Mouse (Mus musculus) hindbrain, embryonic 15.5 days (tissue): ENCODE results near the gene Frs2. TPM values are rescaled to one million over a fixed set of nuclear protein-coding genes. Genes with fewer than 3 reads are reported as not detected.
A peak's percentile ranks its signal among the peaks of the same experiment; 100 is the strongest.
"Not testable (repeated sequence)": the region's sequence is repeated elsewhere in the genome, so short reads cannot be mapped to it uniquely, and the experiment has no call there.

ENCODE experiments used
- ATAC-seq: fragments of 200-750 bp; cut with Nextera tagmentation; 2 replicates; pipeline ENCODE4 v1.8.0; 2017; ENCODE audit warnings: low read depth, moderate number of reproducible peaks, moderate TSS enrichment; ENCODE audit not compliant: low FRiP score
- H3K27ac ChIP-seq: fragments of 300-500 bp; sonication (generic); replicated peaks from 2 replicates; pipeline ENCODE4 v1.5.1; 2015; ENCODE audit warnings: mild to moderate bottlenecking, inconsistent platforms
- H3K27me3 ChIP-seq: fragments of 300-500 bp; sonication (generic); 2 replicates; pipeline ENCODE4 v1.6.1; 2015; ENCODE audit warnings: control low read depth, inconsistent platforms
- H3K36me3 ChIP-seq: fragments of 300-500 bp; sonication (generic); 2 replicates; pipeline ENCODE4 v1.6.1; 2015; ENCODE audit warnings: control low read depth, inconsistent platforms
- H3K4me1 ChIP-seq: fragments of 300-500 bp; sonication (generic); replicated peaks from 2 replicates; pipeline ENCODE4 v1.6.1; 2015; ENCODE audit warnings: control low read depth, inconsistent platforms
- H3K4me2 ChIP-seq: fragments of 300-500 bp; sonication (generic); 2 replicates; pipeline ENCODE4 v1.6.1; 2015; ENCODE audit warnings: moderate library complexity, mild to moderate bottlenecking, inconsistent platforms
- H3K4me3 ChIP-seq: fragments of 300-500 bp; sonication (generic); 2 replicates; pipeline ENCODE4 v1.5.1; 2015; ENCODE audit warnings: mild to moderate bottlenecking, inconsistent platforms
- H3K9ac ChIP-seq: fragments of 300-500 bp; sonication (generic); 2 replicates; pipeline ENCODE4 v1.6.1; 2015; ENCODE audit warnings: inconsistent platforms
- H3K9me3 ChIP-seq: fragments of 300-500 bp; sonication (generic); 2 replicates; pipeline ENCODE4 v1.6.1; 2016; ENCODE audit warnings: control low read depth, inconsistent platforms
- WGBS: fragments of 180-500 bp; shearing (Covaris S2); methylation state at CpG from one replicate; pipeline ENCODE4 v1.1.7; 2015; 5-methylcytosine and 5-hydroxymethylcytosine counted together
- polyA plus RNA-seq: library from polyadenylated mRNA; unstranded; fragments of >200 nt; fragmentation: Nextera tagmentation; extraction: Ambion mirVana; gene quantifications from 2 replicates; pipeline ENCODE4 v1.2.1, GENCODE M21; 2015

Frs2 gene
- polyA plus RNA-seq, 1 experiment from 2014 or later, result 23.4 TPM

DNA sequence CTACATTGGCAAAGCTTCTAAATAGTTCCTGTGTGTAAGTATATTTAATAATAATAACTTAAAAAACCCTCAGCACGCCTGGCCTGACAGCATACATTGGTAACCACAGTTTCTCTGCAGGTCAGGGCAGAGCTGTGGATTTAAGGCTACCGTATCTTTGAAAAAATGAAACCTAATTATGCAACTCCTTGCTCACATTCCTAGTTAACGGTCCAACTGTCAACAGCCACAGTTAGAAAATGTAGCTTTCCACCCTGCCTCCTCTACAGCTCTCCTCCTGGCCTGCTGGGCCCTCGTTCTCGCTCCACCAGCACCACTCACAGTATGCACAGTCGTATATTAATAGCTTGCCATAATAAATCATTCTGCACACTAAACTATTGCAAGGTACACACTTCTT is 3.7 kb downstream of the Frs2 start:
- Histone ChIP-seq H3K9me3 (no peaks in the 10 kb centered on the region), H3K27me3 (no peaks in the 10 kb centered on the region), H3K9ac (no peak overlapping the region), H3K4me1 (peaks cover 40% of the 10 kb centered on the region), H3K4me3 (no peak overlapping the region), H3K36me3 (no peaks in the 10 kb centered on the region), H3K27ac (no peak overlapping the region), H3K4me2 (no peak overlapping the region)
- 68% methylated on average over 6 of the region's 6 CpGs for WGBS
- no peak for ATAC-seq

DNA sequence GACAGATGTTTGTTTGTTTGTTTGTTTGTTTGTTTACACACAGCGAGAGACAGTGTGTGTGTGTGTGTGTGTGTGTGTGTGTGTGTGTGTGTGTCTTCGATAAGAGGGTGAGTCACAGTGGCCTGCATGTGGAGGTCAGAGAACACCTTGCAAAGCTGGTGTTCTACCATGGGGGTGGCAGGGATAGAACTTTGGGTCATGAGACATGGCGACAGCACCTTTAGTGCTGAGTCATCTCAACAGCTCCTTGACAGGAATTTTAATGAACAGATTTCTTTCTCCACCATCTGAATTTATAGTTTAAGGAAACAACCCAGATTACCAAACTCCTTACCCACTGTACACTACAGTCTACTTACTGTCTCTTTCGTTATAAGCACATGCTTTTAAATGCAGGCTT is 4.3 kb downstream of the Frs2 start:
- no peaks in the 10 kb centered on the region for H3K27me3 ChIP-seq
- no peak for ATAC-seq
- 82% methylated on average over 4 of the region's 4 CpGs for WGBS
- H3K9me3 ChIP-seq, result no peaks in the 10 kb centered on the region
- H3K9ac ChIP-seq, result no peak overlapping the region
- no peak overlapping the region for H3K4me2 ChIP-seq
- no peak overlapping the region for H3K4me3 ChIP-seq
- peaks cover 35% of the 10 kb centered on the region for H3K4me1 ChIP-seq
- H3K36me3 ChIP-seq, result no peaks in the 10 kb centered on the region
- H3K27ac ChIP-seq, result no peak overlapping the region

DNA sequence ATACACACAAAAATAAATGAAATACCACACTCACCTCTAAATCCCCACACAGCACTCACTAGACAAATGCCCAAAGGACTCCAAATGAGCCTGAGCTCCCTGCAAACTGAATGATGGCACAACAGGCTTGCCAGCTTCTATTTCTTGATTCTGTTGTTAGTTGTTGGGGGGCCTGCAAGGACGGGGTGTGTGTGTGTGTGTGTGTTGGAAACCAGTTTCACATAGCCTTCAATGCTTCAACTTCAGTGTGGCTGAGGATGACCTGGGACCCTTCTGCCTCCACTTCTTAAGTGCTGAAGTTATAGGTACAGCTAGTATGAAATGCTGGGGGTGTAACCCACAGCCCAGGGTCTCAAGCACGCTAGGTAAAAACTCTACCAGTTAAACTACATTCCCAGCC is 5.0 kb downstream of the Frs2 start:
- Histone ChIP-seq H3K27me3 (no peaks in the 10 kb centered on the region), H3K9me3 (no peaks in the 10 kb centered on the region), H3K36me3 (no peaks in the 10 kb centered on the region), H3K4me2 (no peak overlapping the region), H3K4me1 (peaks cover 33% of the 10 kb centered on the region), H3K27ac (no peak overlapping the region), H3K4me3 (no peak overlapping the region), H3K9ac (no peak overlapping the region)
- WGBS, result 88% methylated on average over 2 of the region's 2 CpGs
- ATAC-seq, result no peak

DNA sequence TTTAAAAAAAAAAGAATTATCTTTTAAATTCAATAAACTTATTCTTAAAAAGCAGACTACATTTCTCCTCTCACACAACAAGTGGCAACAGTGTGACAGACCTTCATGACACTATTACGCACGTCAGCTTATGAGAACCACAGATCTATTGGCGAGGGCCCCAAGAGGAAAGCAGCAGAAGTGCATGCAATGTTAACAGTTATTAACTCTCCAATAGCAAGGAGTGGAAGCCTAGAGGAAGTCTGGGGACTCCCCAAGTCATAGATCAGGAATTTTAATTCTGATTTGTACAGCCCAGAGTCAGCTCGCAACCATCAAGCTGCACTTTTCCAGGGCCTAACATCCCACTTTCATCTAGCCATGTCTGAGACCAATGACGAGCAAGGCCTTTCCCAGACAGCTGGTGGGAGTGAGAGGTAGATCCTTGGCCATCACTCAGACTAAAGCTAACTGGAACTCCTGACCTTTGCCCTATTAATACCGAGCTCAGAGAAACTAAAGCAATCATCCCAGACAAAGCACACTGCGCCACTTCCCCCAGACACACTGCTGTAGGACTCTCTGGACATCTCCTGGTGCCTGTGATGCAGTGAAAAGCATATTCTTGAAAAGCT is 6.3 kb downstream of the Frs2 start:
- no peak overlapping the region for H3K4me3 ChIP-seq
- ATAC-seq, result no peak
- 66% methylated on average over 7 of the region's 7 CpGs for WGBS

DNA sequence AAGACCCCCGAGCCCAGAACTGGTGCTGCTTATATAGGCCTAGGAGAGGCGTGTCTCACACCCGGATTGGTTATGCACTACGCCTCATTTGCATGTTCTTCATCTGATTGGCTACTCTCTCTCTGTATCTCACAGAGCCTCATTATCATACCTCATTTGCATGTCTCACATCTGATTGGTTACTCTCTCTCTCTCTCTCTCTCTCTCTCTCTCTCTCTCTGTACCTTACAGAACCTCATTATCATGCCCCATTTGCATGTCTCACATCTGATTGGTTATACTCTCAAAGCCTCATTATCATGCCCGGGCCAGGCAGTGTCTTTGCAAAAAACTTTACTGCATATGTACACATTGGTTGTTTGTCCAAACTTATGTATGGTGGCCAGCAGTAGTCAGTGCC is 16.8 kb downstream of the Frs2 start:
- H3K4me2 ChIP-seq, H3K4me3 ChIP-seq, H3K4me1 ChIP-seq, H3K27ac ChIP-seq, H3K9ac ChIP-seq, ATAC-seq, H3K27me3 ChIP-seq, H3K36me3 ChIP-seq, H3K9me3 ChIP-seq: not testable (repeated sequence)
- WGBS, result 91% methylated on average over 5 of the region's 5 CpGs

More for the DNA sequence above, 6.3 kb downstream of the Frs2 start:
- Histone ChIP-seq H3K27ac (no peak overlapping the region), H3K4me2 (no peak overlapping the region), H3K9me3 (no peaks in the 10 kb centered on the region), H3K36me3 (no peaks in the 10 kb centered on the region), H3K27me3 (no peaks in the 10 kb centered on the region), H3K9ac (no peak overlapping the region), H3K4me1 (peaks cover 27% of the 10 kb centered on the region)

DNA sequence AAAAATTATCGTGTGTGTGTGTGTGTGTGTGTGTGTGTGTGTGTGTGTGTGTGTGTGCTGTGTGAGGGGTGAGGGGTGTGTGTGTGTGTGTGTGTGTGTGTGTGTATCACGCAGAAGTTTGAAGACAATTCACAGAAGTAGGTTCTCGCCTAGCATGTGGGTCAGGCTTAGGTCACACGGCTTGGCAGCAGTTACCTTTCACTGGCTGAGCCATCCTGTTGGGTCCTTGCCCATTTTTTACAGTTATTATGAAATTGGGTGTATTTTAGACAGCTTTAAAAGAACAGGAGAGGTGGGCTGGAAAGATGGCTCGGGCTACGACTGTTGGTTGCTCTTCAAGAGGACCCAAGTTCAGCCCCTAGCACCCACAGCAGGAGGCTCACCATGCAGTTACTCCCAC is 18.3 kb downstream of the Frs2 start:
- peaks cover 9% of the 10 kb centered on the region for H3K4me1 ChIP-seq
- H3K4me3 ChIP-seq, result no peak overlapping the region
- ATAC-seq, result no peak
- H3K9ac ChIP-seq, result no peak overlapping the region
- no peak overlapping the region for H3K27ac ChIP-seq
- 79% methylated on average over 6 of the region's 6 CpGs for WGBS
- H3K9me3 ChIP-seq, result no peaks in the 10 kb centered on the region
- no peak overlapping the region for H3K4me2 ChIP-seq
- no peaks in the 10 kb centered on the region for H3K27me3 ChIP-seq
- no peaks in the 10 kb centered on the region for H3K36me3 ChIP-seq

DNA sequence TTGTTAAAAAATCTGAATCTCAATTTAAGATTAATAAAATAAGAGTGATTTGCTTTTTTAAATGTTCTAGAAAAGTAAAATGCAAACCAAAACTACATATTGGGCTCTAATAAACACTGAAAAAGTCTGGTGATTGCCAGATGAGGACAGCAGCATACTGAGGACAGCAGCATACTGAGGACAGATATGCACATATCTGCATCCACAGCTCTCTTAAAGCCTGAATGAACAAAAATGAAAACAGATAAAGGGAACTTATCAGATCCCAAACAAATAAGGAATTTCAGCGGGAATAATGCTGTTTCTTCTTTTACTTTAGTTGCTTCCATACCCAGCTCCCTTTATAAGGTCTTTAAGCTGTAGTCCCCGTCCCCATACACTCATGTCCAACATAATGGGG is 19.6 kb downstream of the Frs2 start:
- ATAC-seq, result no peak
- Histone ChIP-seq H3K27ac (no peak overlapping the region), H3K27me3 (no peaks in the 10 kb centered on the region), H3K4me3 (no peak overlapping the region), H3K9me3 (no peaks in the 10 kb centered on the region), H3K4me2 (no peak overlapping the region), H3K36me3 (no peaks in the 10 kb centered on the region), H3K4me1 (peaks cover 9% of the 10 kb centered on the region; the same call in 1 of the 2 replicates), H3K9ac (no peak overlapping the region)
- WGBS, result 98% methylated on average over 2 of the region's 2 CpGs

DNA sequence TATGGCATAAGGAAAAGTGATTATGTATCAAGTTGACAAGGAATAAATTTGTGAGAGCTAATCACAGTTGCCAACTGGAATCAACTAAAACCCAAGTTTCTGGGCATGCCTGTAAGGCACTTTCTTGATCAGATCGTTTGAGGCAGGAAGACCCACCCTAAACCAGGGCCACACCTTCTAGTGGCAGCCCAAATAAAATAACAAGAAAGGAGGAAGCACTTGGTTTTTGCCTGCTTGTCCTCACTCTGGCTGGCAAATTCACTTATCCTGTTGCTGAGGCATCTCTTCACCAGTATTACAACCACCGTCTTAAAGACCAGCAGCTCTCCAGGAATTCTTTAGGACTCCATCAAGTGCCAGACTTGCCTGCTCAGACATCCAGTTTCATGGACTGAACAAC is 20.9 kb downstream of the Frs2 start:
- no peak overlapping the region for H3K4me3 ChIP-seq
- no peak overlapping the region for H3K9ac ChIP-seq
- H3K27ac ChIP-seq, result no peak overlapping the region
- H3K36me3 ChIP-seq, result no peaks in the 10 kb centered on the region
- no peaks in the 10 kb centered on the region for H3K27me3 ChIP-seq
- WGBS, result 88% methylated on average over 2 of the region's 2 CpGs
- no peak for ATAC-seq
- H3K4me2 ChIP-seq, result no peak overlapping the region
- H3K4me1 ChIP-seq, result peaks cover 9% of the 10 kb centered on the region; the same call in 1 of the 2 replicates
- no peaks in the 10 kb centered on the region for H3K9me3 ChIP-seq

DNA sequence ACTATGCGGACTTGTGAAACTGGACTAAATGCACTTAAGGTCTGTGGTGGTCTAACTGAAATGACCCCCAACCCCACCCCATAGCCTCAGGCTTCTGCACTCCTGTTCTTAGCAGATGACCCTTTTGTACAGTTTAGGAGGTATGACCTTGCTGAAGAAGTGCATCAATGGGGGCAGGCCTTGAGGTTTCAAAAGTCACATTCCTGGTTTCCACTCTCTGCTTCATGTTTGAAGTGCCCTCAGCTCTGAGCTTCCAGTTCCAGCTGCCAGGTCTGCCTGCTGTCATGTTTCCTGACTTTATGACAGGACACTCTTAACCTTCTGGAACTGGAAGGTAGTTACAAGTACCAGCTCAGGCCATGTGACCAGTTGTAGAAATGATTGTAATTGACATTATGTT is 21.6 kb downstream of the Frs2 start:
- no peak overlapping the region for H3K9ac ChIP-seq
- H3K27me3 ChIP-seq, result no peaks in the 10 kb centered on the region
- no peak overlapping the region for H3K4me2 ChIP-seq
- 0 out of 2 replicates have a peak, but pooled peaks have one; percentile 38 for ATAC-seq
- no peak overlapping the region for H3K27ac ChIP-seq
- H3K36me3 ChIP-seq, result no peaks in the 10 kb centered on the region
- WGBS, result 93% methylated on average over 1 of the region's 1 CpGs
- no peaks in the 10 kb centered on the region for H3K9me3 ChIP-seq
- H3K4me1 ChIP-seq, result peaks cover 9% of the 10 kb centered on the region; the same call in 1 of the 2 replicates
- no peak overlapping the region for H3K4me3 ChIP-seq

DNA sequence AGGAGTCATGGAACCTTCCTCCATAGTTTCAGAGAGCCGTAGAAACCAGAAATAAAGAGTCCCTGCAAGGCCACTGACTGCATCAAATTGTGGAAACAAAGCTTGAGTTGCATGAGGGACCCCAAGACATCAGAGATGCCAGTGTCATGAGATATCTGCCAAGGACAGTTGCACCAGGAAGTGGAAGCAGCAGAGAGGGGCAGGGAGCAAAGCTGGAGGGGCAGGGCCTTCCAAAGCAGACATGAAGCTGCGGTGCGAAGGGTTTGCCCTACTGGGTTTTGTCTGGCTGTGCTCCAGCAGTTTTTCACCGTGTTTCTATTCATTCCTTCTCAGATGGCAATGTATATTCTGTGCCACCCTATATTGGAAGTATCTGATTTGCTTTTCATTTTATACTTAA is 22.1 kb downstream of the Frs2 start:
- peaks cover 9% of the 10 kb centered on the region; the same call in 1 of the 2 replicates for H3K4me1 ChIP-seq
- H3K27ac ChIP-seq, result no peak overlapping the region
- no peaks in the 10 kb centered on the region for H3K27me3 ChIP-seq
- H3K4me3 ChIP-seq, result no peak overlapping the region
- no peaks in the 10 kb centered on the region for H3K36me3 ChIP-seq
- no peak overlapping the region for H3K9ac ChIP-seq
- H3K9me3 ChIP-seq, result no peaks in the 10 kb centered on the region
- no peak for ATAC-seq
- H3K4me2 ChIP-seq, result no peak overlapping the region
- 46% methylated on average over 4 of the region's 4 CpGs for WGBS

DNA sequence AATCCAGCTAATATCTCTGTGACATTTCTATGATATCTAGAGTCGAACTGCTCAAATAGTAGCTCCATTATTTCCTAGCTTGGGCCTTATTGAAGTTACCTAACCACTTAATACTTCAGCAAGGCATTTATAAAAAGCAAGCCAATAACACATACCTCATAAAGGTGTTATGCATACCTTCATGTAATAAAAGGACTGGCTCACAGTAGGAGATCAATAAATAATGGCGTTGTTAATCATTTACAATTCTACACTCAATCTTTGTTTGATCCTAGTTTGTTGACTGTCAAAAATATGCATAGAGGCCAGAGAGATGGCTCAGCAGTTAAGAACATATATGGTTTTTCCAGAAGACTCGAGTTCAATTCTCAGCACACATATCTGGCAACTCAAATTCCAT is 26.9 kb downstream of the Frs2 start:
- H3K4me2 ChIP-seq, result no peak overlapping the region
- no peak overlapping the region for H3K9ac ChIP-seq
- H3K9me3 ChIP-seq, result no peaks in the 10 kb centered on the region
- no peaks in the 10 kb centered on the region for H3K27me3 ChIP-seq
- peaks cover 5% of the 10 kb centered on the region; the same call in 1 of the 2 replicates for H3K4me1 ChIP-seq
- H3K4me3 ChIP-seq, result no peak overlapping the region
- WGBS, result 94% methylated on average over 3 of the region's 3 CpGs
- ATAC-seq, result no peak
- no peaks in the 10 kb centered on the region for H3K36me3 ChIP-seq
- no peak overlapping the region for H3K27ac ChIP-seq

DNA sequence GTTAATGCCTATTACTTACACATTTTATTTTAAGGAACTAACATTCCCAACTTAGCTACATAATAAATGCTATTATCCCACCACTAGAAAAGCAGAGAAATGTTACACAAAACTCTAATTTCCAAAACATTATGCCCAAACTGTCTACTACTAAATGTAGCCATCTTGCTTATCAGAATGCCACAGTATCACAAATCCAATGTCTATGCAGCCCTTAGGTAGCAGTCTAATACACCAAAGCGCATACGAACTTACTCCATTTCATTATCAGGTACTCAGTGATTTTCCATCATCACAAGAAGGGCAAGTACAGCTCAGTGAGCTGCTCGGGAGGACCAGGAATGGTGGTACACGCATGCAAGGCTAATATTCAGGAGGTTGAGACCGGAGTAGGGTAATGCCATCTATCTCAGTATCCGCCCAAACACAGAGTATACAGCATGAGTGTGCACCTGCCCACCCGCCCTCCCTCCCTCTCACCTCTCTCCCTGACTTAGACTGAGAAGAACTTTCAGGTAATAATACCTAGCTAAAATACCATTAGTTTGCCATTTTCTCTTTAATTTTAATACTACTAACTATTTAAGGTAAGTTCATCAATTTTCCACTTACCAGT is 28.2 kb downstream of the Frs2 start:
- Histone ChIP-seq H3K27me3 (no peaks in the 10 kb centered on the region), H3K9me3 (no peaks in the 10 kb centered on the region), H3K4me1 (no peaks in the 10 kb centered on the region), H3K4me3 (no peak overlapping the region), H3K9ac (no peak overlapping the region), H3K27ac (no peak overlapping the region), H3K36me3 (no peaks in the 10 kb centered on the region), H3K4me2 (no peak overlapping the region)
- WGBS, result 95% methylated on average over 7 of the region's 7 CpGs
- no peak for ATAC-seq

DNA sequence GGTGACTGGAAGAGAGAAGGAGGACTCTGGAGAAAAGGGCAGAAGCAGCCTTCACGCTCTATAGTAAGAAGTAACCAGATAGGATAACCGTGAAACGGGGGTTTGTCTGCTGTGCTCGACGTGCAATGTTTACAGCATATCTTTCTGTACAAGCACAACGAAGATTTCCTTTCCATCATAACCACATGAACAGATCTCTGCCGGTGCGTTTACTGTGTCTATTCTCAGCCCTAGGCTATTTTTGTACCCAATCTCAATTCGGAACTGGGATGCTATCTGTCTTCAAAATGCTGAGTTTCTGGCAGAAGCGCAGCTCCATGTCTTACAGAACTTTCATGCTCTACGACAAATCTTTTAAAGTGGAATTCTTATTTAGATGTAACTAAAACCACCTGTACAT is 28.8 kb downstream of the Frs2 start:
- ATAC-seq, result no peak
- WGBS, result 77% methylated on average over 11 of the region's 11 CpGs
- Histone ChIP-seq H3K9me3 (no peaks in the 10 kb centered on the region), H3K36me3 (no peaks in the 10 kb centered on the region), H3K4me1 (no peaks in the 10 kb centered on the region), H3K27me3 (no peaks in the 10 kb centered on the region), H3K4me3 (no peak overlapping the region), H3K27ac (no peak overlapping the region), H3K4me2 (no peak overlapping the region), H3K9ac (no peak overlapping the region)
